Mouse (Mus musculus) heart, embryonic 16.5 days (tissue): ENCODE results near the gene Slc22a14. TPM values are rescaled to one million over a fixed set of nuclear protein-coding genes. Genes with fewer than 3 reads are reported as not detected.
"Not testable (repeated sequence)": the region's sequence is repeated elsewhere in the genome, so short reads cannot be mapped to it uniquely, and the experiment has no call there.

ENCODE experiments used
- ATAC-seq: fragments of 200-750 bp; cut with Nextera tagmentation; replicated peaks from 2 replicates; pipeline ENCODE4 v1.8.0; 2017; ENCODE audit warnings: moderate number of reproducible peaks; ENCODE audit not compliant: insufficient read depth, low FRiP score; ENCODE audit errors: extremely low read depth
- H3K27ac ChIP-seq: fragments of 300-500 bp; sonication (generic); 2 replicates; pipeline ENCODE4 v1.5.1; 2014; ENCODE audit warnings: mild to moderate bottlenecking, low read length, control low read depth, moderate library complexity
- H3K27me3 ChIP-seq: fragments of 300-500 bp; sonication (generic); 2 replicates; pipeline ENCODE4 v1.6.1; 2014; ENCODE audit warnings: low read length, mixed read lengths; ENCODE audit not compliant: control insufficient read depth, insufficient read depth
- H3K36me3 ChIP-seq: fragments of 300-500 bp; sonication (generic); 2 replicates; pipeline ENCODE4 v1.6.1; 2014; ENCODE audit not compliant: control insufficient read depth, insufficient read depth
- H3K4me1 ChIP-seq: fragments of 300-500 bp; sonication (generic); 2 replicates; pipeline ENCODE4 v1.6.1; 2014; ENCODE audit warnings: low read length, mixed read lengths; ENCODE audit not compliant: control insufficient read depth, insufficient read depth
- H3K4me2 ChIP-seq: fragments of 300-500 bp; sonication (generic); 2 replicates; pipeline ENCODE4 v1.6.1; 2014; ENCODE audit warnings: low read depth, mild to moderate bottlenecking, control low read depth, low read length
- H3K4me3 ChIP-seq: fragments of 300-500 bp; sonication (generic); 2 replicates; pipeline ENCODE4 v1.5.1; 2014; ENCODE audit warnings: mild to moderate bottlenecking, control low read depth, low read length
- H3K9ac ChIP-seq: fragments of 300-500 bp; sonication (generic); 2 replicates; pipeline ENCODE4 v1.6.1; 2014; ENCODE audit warnings: low read length, control low read depth
- H3K9me3 ChIP-seq: fragments of 300-500 bp; sonication (generic); replicated peaks from 2 replicates; pipeline ENCODE4 v1.6.1; 2016; ENCODE audit warnings: low read length; ENCODE audit not compliant: control insufficient read depth
- WGBS: fragments of 180-500 bp; shearing (Covaris S2); extraction: QIAGEN DNeasy Blood & Tissue Kit; methylation state at CpG from one replicate; pipeline ENCODE4 v1.1.7; 2014; 5-methylcytosine and 5-hydroxymethylcytosine counted together
- polyA plus RNA-seq: library from polyadenylated mRNA; unstranded; fragments of >200 nt; fragmentation: Nextera tagmentation; extraction: Ambion mirVana; gene quantifications from 2 replicates; pipeline ENCODE4 v1.2.1, GENCODE M21; 2015

Gene Slc22a14
- polyA plus RNA-seq, 1 experiment from 2014 or later, result 0.20 TPM

DNA sequence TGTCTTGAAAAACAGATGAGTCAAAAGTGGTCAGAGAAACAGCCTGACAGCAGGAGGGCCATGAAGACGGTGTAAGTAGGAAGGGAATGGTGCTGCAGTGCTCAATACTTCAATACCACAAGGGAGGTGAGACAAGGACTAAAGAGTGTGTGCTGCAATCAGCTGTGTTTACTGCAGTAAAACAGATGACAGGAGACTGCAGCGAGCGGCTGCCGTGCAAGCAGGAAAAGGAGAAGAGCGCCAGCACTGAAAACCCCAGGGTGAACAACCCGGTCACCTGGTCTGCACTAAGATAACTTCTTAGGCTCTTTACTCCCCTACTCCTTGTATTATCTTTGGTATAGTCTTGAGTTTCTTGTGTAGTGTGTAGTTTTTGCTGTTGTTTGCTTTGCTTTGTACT, 97.2 kb downstream of the Slc22a14 start:
- H3K4me3 ChIP-seq, result no peak overlapping the region
- no peak for ATAC-seq
- 73% methylated on average over 6 of the region's 6 CpGs for WGBS
- no peak overlapping the region for H3K27ac ChIP-seq
- H3K36me3 ChIP-seq, result peaks cover 22% of the 10 kb centered on the region
- no peak overlapping the region for H3K4me2 ChIP-seq
- no peaks in the 10 kb centered on the region for H3K9me3 ChIP-seq
- no peak overlapping the region for H3K9ac ChIP-seq
- H3K4me1 ChIP-seq, result no peaks in the 10 kb centered on the region
- H3K27me3 ChIP-seq, result no peaks in the 10 kb centered on the region

DNA sequence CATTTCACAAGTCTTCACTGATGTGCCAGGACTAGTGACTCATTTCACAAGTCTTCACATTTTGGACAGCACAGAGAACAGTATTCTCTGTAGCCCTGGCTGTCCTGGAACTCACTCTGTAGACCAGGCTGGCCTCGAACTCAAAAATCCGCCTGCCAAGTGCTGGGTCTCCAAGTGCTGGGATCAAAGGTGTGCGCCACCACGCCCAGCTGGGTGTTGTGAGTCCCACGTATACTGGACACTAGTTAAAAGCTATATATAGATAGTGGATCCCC, 99.3 kb downstream of the Slc22a14 start:
- not testable (repeated sequence) for H3K9ac ChIP-seq, H3K4me3 ChIP-seq, H3K9me3 ChIP-seq, H3K27ac ChIP-seq, H3K27me3 ChIP-seq, H3K4me2 ChIP-seq, ATAC-seq, H3K4me1 ChIP-seq
- H3K36me3 ChIP-seq, result peaks cover 27% of the 10 kb centered on the region
- 89% methylated on average over 5 of the region's 5 CpGs for WGBS

DNA sequence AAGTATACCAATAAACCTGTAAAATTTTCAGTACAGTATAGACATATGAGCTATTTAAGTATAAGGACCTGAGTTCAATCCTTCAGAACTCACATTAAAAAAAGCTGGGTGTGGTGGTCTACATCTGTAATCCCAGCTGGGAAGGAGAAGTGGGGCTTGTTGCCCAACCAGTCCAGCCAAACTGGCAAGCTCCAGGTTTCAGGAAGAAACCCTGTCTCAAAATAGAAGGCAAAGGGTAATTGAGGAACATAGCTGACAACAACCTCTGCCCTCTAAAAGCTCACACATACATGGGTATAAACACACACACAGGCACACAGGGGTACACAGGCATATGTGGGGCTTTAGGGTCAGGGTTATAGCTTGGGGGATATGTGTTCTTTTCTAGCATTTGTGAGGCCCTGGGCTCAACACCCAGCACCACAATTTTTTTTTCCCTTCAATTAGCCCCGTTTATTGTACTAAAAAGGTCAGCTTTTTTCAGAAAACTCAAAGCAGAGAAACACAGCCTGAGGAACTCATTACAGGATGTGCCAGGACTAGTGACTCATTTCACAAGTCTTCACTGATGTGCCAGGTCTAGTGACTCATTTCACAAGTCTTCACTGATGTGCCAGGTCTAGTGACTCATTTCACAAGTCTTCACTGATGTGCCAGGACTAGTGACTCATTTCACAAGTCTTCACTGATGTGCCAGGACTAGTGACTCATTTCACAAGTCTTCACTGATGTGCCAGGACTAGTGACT, 99.8 kb downstream of the Slc22a14 start:
- 77% methylated on average over 1 of the region's 1 CpGs for WGBS
- peaks cover 27% of the 10 kb centered on the region for H3K36me3 ChIP-seq
- H3K4me1 ChIP-seq, H3K27ac ChIP-seq, H3K27me3 ChIP-seq, H3K4me3 ChIP-seq, H3K9ac ChIP-seq, ATAC-seq, H3K9me3 ChIP-seq, H3K4me2 ChIP-seq: not testable (repeated sequence)

GRCm38 (mm10) chr9:119263067-119263466, 102.3 kb downstream of the Slc22a14 start:
- no peak for ATAC-seq
- 87% methylated on average over 4 of the region's 4 CpGs for WGBS

GRCm38 (mm10) chr9:119260825-119261224, 104.5 kb downstream of the Slc22a14 start:
- WGBS, result 98% methylated on average over 2 of the region's 2 CpGs
- peaks cover 20% of the 10 kb centered on the region; the same call in 1 of the 2 replicates for H3K36me3 ChIP-seq
- no peaks in the 10 kb centered on the region for H3K4me1 ChIP-seq
- H3K4me2 ChIP-seq, result no peak overlapping the region
- H3K4me3 ChIP-seq, result no peak overlapping the region
- no peak for ATAC-seq
- no peaks in the 10 kb centered on the region for H3K9me3 ChIP-seq
- no peaks in the 10 kb centered on the region for H3K27me3 ChIP-seq
- H3K9ac ChIP-seq, result no peak overlapping the region
- no peak overlapping the region for H3K27ac ChIP-seq

More at GRCm38 (mm10) chr9:119263067-119263466, 102.3 kb downstream of the Slc22a14 start:
- H3K4me2 ChIP-seq, result no peak overlapping the region
- H3K27me3 ChIP-seq, result no peaks in the 10 kb centered on the region
- H3K9ac ChIP-seq, result no peak overlapping the region
- no peaks in the 10 kb centered on the region for H3K9me3 ChIP-seq
- H3K36me3 ChIP-seq, result peaks cover 23% of the 10 kb centered on the region
- no peak overlapping the region for H3K27ac ChIP-seq
- no peaks in the 10 kb centered on the region for H3K4me1 ChIP-seq
- H3K4me3 ChIP-seq, result no peak overlapping the region

GRCm38 (mm10) chr9:119258785-119259184, 106.6 kb downstream of the Slc22a14 start:
- H3K4me2 ChIP-seq, result no peak overlapping the region
- no peak overlapping the region for H3K27ac ChIP-seq
- no peaks in the 10 kb centered on the region for H3K27me3 ChIP-seq
- no peak for ATAC-seq
- no peak overlapping the region for H3K4me3 ChIP-seq
- 93% methylated on average over 2 of the region's 2 CpGs for WGBS
- no peaks in the 10 kb centered on the region for H3K4me1 ChIP-seq
- H3K9me3 ChIP-seq, result no peaks in the 10 kb centered on the region
- H3K36me3 ChIP-seq, result peaks cover 20% of the 10 kb centered on the region
- H3K9ac ChIP-seq, result no peak overlapping the region

DNA sequence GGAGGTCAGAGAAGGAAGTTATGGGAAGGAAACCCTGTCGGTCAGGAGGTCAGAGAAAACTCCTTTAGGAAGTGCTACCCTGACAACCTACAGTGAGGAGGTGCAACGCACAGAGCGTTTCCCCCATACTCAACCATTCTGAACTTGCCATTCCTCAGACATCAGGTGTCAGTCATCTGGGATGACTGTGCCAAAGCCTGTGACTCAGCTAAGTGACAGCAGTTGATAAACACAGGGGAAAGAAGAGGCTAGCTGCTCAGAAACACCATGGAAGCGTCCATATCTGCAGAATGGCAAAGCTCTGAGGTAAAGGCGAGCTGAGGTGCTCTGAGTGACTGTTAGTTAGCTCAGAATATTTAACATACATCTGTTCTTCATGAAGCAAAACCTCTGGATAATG, 107.2 kb downstream of the Slc22a14 start:
- no peaks in the 10 kb centered on the region for H3K4me1 ChIP-seq
- ATAC-seq, result no peak
- H3K27ac ChIP-seq, result no peak overlapping the region
- H3K4me2 ChIP-seq, result no peak overlapping the region
- no peak overlapping the region for H3K4me3 ChIP-seq
- H3K9me3 ChIP-seq, result no peaks in the 10 kb centered on the region
- no peak overlapping the region for H3K9ac ChIP-seq
- H3K27me3 ChIP-seq, result no peaks in the 10 kb centered on the region
- H3K36me3 ChIP-seq, result peaks cover 18% of the 10 kb centered on the region
- 72% methylated on average over 5 of the region's 5 CpGs for WGBS

GRCm38 (mm10) chr9:119256161-119256560, 109.2 kb downstream of the Slc22a14 start:
- H3K36me3 ChIP-seq, result peaks cover 18% of the 10 kb centered on the region
- H3K4me3 ChIP-seq, result no peak overlapping the region
- H3K27ac ChIP-seq, result no peak overlapping the region
- H3K9me3 ChIP-seq, result no peaks in the 10 kb centered on the region
- ATAC-seq, result no peak
- no peak overlapping the region for H3K4me2 ChIP-seq
- 97% methylated on average over 12 of the region's 12 CpGs for WGBS
- H3K9ac ChIP-seq, result no peak overlapping the region
- no peaks in the 10 kb centered on the region for H3K27me3 ChIP-seq
- H3K4me1 ChIP-seq, result no peaks in the 10 kb centered on the region

DNA sequence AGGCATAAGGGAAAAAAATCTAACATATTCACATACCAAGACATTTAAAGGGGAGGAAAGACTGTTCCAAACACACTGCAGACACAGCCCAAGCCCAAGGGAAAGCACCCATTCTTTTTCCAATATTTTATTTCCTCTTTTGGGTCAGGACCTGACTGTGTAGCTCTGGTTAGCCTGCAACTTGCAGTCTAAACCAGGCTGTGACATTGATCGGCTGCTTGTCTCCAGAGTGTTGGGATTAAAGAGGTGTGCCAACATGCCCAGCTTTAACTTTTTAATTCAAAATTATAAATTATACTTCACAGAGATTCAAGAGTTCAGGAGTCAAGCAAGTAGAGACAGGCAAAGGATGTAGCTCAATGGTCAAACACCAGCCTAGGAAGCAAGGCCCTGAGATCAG, 110.3 kb downstream of the Slc22a14 start:
- H3K9ac ChIP-seq, result no peak overlapping the region
- no peak overlapping the region for H3K27ac ChIP-seq
- 92% methylated on average over 1 of the region's 1 CpGs for WGBS
- ATAC-seq, result no peak
- H3K27me3 ChIP-seq, result no peaks in the 10 kb centered on the region
- H3K4me3 ChIP-seq, result no peak overlapping the region
- H3K9me3 ChIP-seq, result no peaks in the 10 kb centered on the region
- H3K4me2 ChIP-seq, result no peak overlapping the region
- H3K36me3 ChIP-seq, result peaks cover 24% of the 10 kb centered on the region
- H3K4me1 ChIP-seq, result no peaks in the 10 kb centered on the region
